Mouse (Mus musculus) lung, postnatal 4 days (tissue): ENCODE measurements around the gene Dhx16.
A peak's percentile ranks its signal among the peaks of the same experiment; 100 is the strongest.

Source experiments
- DNase-seq, 2 experiments: peaks; one replicate each; pipeline ENCODE4 v3.0.0; 2021

Dhx16 gene

DNA sequence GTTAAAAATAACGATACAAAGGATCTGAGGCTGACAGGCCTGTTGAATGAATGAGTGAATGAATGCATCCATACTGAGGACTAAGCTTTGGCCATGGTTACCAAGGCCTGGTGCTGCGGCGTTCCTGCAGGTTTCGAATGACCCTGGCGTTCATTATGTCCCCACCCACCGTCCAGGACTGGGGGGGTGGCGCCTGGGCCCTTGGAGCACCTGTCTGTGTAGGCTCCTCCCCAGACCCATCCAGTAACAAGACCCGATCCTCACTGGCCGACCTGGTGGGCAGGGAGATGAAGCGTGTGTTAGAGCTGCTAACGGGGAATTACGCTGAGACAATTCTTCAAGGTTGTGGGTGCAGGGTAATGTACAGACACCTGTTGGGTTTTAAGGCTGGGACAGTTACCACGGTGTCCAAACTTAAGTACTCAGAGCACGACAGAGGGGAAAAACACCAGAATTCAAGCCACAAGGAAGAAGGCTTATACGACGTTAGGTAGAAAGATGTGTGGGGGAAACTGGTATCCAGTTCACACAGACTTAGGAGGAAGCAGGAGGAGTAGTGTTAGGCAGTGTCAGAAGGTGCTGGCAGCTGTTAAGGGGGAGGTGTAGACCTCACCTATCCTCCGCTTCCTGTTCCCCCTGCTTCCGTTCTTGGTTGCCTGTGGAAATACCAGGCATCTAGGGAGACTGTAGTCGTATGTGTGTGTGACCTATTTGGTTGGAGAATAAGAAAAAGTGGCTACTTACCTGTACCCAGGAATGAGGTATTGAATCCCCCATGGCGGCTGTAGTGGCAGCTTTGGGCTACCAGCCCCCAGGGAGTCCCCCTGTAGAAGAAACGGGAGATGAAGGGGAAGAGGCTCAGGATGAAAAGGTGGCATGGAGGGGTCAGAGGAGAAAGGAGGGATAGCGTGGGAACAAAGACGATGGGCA is 18.3 kb downstream of the Dhx16 start:
- DNase-seq: no peak

DNA sequence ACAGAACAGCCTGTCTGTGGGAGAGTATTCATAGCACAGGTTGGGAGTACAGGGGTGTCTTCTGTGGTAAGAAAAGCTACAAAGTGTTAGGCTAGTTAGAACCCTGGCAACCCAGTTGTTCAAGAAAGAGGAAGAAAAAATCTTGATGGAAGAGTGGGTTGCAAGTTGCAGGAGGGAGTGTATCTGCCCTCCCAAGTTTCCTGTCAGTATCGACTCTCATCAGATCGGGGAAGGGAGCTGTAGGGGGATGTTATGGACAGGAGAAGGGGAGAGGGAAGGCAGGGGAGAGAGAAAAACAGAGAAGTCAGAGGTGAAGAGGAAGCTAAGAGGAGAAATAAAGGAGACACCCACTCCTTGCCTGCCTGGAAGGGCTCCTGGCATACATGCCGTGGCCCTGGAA is 21.0 kb downstream of the Dhx16 start:
- DNase-seq: no peak

DNA sequence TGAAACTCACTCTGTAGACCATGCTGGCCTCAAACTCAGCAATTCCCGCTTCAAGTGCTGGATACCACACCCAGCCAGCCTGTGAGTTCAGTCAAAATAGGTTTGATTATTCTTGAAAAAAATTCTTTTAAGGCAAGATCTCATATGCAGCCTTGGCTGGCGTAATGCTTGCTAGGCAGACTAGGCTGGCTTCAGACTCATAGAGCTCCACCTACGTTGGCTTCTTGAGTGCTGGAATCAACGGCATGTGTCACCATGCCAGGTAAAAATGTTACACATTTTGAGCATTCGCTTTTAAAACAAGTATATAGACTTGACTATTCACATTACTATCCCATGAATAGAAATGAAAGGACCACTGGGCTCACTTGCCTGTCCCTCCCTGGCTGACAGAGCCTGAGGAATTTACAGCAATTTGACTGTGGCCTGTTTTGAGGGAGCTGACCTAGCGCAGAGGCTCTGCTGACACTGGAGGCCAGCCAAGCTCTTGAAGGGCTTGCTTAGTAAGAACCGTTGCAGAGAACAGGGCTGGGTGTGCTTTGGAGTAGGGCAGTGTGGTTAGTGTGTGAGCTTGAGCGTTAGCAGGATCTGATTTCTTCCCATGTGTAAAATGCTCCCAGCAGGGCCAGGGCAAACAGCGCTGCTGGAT is 23.8 kb downstream of the Dhx16 start:
- DNase-seq: peak; percentile 78 to 87

DNA sequence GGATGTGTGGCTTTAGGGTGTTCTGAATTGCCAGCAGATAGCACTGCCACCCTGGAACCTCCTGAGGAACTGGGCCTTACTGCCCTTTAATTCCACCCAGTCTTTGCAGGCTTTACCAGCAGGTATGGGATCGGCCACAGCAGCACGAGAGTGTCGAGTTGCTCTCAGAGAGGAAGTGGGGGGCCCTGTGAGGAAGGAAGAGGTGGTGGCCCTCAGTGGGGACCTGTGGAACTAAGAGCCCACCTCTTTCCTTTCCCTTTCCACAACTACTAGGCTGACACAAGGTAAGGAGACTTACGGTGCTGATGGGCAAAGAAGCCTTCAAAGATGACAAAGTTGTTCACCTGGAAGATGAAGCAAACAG is 24.4 kb downstream of the Dhx16 start:
- no peak for DNase-seq

DNA sequence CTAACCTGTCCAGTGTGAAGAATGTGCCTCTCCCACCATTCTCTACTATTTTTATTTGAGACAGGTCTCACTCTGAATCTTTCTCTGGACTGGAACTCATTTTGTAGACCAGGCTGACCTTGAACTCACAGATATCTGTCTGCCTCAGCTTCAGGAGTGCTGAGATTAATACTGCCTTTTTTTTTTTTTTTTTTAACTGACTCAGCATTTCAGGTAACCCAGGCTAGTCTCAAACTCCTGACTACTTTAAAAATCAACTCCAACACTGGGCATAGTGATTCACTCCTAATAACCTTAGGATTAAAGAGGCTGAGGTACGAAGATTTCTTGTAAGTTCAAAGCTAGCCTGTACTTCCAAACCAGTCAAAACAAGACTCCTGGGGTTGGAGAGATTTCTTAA is 26.0 kb downstream of the Dhx16 start:
- DNase-seq: no peak

DNA sequence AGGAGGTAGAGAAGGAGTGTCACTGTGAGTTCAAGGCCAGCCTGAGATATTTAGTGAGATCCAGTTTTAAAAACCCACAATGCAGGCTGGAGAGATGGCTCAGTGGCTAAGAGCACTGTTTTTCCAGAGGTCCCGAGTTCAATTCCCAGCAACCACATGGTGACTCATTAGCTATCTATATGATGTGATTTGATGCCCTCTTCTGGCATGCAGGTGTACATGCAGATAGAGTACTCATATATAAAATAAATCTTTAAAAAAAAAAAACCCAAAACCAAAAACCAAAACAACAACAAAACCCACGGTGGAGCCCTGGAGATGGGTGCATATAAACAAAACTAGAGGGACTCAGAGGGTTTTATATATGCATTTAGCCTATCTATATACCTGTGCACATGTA is 28.0 kb downstream of the Dhx16 start:
- DNase-seq: no peak

DNA sequence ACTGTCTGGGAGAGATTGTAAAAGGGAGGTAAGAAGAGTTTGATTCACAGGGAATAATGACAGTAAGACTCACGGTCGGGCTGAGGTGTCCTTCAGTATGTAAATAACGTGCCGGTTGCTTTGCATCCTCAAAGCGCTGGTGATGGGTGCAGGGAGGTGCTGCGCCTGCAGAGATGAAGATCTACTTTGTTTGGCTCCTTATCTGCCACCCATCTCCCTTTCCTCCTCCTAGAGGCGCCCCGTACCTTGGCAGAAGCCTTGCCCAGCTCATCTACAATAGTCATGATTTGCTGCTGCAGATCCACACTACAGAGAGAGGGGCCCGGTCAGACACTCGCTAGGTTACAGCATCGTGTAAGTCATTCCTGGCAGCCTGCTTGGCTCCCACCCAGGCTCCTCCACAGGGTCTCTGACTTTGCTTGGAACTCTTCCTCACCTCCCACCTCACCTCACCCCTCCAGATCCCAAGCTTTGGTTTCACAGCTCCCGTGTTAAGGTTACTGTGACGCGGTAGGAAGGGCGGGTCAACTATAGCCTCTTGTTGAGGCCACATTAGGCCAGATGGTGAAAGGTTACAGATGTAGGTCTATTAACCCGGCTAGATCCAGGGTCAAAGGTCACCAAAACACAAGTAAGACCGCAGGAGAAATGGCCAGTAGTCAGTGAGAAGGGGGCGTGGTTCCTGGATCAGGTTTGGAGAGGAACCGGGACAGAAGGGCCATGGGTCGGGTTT is 29.7 kb downstream of the Dhx16 start:
- no peak for DNase-seq

DNA sequence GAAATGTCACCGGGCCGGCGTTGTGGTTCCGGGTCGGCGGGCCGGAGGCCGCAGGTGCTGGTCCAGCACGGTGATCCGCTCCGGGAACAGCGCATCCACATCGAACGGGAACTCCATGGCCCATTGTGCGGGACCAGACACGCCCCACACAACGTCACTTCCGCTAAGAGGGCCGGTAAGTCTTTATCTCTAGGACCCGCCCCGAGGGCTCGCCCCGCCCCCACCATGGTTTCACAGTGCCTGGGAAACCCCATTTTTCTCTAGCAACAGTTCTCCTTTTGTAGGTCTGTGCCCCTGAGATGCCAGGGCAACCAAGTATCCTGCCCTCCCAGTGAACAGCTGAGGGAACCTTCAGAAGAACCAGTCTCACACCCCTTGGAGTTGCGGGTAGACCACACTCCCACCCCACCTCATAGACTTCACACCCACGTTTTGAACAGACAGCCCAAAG is 30.3 kb downstream of the Dhx16 start, which contains the start of gene Atat1:
Atat1 (minus strand) TSS at position 157 of the 451 bp plus-strand sequence.
- DNase-seq: peak; percentile 96 to 98

DNA sequence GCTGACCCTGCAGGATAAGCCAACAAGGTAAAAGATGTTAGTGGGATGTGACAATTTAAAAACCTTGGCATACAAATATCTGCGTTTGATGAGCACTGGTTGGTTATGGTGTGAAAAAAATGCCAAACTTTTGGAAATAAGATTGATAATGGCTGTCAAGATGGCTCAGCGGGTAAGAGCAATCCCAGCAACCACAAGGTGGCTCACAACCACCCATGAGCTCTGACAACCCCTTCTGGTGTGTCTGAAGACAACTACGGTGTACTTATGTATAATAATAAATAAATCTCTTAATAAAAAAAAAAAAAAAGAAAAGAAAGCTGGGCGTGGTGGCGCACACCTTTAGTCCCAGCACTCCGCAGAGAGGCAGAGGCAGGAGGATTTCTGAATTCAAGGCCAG is 35.4 kb downstream of the Dhx16 start:
- DNase-seq: no peak

DNA sequence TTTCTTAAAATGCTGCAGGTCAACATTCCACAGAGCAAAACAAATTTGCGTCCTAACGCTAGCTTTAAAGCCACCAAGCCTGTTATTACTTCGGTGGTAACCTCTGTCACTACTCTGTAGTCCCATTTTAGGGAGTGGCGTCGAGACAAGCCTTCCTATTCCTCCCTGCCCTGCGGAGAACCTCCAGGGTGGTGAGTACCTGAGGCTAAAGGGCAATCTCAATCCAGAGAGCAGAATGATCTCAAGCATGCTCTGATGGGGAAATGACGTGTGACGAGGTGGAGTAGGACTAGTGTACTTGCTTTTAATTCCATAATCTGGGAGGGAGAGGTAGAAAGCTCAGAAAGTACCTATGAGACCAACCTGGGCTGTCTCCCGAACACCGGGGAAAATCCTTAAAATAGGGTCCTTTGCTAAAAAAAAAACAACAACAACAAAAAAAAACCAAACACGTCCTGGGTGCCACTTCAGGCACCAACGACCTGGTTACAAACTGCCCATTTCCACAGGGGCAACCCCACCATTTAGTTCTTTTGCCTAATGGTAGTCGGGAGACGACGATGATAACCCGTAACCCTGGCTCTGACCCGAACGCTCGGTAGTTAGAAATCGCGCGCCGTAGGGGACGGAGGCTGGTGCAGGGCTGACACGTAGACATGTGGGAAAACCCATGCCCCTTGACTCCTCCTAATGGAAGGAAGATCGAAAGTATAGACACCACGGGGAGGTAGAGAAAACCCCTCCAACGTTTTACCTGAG is 36.1 kb downstream of the Dhx16 start:
- no peak for DNase-seq

DNA sequence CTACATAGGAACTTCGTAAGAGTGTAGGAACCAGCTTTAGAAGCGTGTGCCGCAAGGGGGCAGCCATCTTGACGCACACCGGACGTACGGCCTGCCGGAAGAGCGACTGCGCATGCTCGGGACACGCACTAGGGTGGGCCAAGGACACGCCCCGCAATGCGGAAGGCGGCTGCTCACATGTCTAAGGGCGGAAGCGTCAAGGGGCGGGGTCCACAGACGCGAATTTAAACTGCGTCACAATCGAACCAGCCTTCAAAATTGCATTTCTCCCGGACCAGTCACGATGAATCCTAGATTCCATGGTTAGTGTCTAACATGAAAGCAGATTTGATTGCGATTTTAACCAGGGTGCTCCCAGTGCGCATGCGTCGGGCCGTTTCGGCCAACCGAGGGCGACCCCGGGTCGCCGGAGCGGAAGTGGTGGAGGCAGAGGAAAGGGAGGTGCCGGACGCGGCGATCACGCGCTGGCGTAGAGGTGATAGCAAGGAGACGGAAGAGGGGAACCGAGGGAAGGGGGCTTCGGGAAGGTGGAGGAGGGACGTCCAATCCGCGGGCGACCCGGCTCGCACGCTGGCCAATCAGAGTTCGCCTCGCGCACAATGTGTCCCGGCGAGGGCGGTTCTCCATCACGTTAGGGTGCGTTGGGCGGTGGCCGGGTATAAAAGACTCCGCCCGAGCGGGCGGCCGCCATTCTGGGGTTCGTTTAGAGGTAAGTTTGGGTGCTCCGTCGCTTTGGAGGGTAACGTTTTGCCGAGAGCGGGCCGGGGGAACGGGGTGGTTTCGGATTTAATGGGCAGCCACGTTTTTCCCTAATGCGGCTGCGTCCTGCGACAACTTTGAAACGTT is 36.9 kb downstream of the Dhx16 start, which contains the start of the genes Mrps18b and Ppp1r10:
Mrps18b (minus strand) TSS at position 93 of the 846 bp plus-strand sequence.
Ppp1r10 (plus strand) TSS at position 138 of the 846 bp plus-strand sequence.
- peak; percentile 99 to 100 for DNase-seq

DNA sequence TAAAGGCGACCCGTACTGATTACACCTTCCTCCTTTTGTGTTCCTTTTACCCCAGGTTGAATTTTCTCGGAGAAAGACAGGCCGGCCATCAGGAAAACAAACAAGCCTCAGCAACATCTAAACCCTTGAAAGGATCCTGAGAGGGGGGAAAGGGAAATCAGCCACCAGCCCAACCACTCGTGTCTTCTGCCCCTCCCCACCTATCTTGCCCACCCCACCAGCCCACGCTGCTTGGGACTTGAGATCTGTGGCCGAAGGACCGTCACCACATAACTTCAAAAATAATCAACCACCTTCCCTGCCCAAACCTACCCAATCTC is 37.5 kb downstream of the Dhx16 start:
- DNase-seq: no peak

DNA sequence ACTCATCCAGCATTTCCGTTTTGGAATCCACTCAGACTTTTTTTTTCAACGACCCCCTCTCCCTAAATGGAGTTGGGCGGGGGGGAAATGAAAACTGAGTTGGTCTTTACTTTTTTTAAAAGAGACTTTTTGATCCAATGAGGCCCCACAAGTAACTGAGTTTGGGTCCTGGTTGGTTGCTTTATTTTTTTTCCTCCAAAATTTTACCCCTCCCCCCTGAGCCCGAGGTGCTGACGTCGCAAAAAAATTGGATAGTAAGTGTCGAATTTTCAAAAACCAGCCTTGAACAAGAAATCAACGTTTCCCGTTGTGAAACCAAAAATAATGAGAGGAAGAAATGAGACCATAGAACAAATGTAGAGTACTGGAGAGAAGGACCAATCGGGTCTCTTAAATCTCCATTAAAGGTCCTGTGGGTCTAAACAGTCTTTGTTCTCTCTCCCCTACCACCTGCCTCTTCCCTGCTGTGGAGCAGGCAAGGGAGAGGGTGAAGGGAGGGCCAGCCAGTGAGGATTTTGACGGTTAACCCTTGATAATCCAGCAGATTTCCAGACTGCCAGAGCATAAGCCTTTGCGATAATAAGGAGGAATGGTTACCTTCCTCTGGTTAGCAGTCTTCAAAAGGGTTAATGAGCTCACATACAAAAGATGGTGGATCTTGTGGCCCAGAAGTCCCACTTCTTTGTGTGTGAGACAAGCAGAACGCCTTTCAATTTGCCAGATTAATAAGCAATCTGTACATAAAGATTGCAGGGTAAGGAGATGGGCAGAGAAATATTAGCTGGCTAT is 38.0 kb downstream of the Dhx16 start:
- DNase-seq: peak; percentile 56 to 62

DNA sequence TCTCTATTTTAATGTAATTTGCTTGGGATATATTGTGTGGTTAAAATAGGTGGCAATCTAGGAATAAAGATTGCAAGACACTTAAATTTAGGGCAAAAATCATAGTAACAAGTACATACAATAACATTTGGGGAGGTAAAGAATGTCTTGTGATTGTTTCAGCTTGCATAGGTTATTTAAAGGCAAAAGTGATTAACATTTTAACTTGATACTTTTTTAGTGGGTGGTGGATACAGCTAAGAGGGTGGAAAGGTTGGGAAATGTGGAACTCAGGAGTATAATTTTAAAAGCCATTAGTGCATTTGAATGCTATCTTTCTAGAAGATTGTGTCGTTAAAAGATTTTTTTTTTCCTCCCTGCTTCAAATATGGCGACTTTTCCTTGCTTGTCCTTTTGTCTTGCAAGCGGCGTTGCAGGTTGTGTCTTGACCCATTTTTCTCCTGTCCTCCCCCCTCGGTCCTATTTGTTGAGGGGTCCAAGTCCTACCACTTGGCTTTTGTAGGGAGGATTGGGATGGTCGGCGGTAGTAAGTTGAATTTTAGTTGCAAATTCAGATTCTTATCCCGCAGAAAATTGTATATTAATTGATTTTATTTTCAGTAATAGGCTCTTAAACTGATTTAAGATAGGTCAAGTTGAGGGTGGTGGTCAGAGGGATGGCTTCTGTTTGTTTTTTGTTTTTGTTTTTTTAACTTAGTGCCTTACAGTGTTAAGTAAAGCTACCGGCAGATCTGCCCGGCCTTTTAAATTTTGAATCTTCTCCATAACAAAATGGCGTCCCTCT is 38.8 kb downstream of the Dhx16 start:
- peak; percentile 53 to 67 for DNase-seq

DNA sequence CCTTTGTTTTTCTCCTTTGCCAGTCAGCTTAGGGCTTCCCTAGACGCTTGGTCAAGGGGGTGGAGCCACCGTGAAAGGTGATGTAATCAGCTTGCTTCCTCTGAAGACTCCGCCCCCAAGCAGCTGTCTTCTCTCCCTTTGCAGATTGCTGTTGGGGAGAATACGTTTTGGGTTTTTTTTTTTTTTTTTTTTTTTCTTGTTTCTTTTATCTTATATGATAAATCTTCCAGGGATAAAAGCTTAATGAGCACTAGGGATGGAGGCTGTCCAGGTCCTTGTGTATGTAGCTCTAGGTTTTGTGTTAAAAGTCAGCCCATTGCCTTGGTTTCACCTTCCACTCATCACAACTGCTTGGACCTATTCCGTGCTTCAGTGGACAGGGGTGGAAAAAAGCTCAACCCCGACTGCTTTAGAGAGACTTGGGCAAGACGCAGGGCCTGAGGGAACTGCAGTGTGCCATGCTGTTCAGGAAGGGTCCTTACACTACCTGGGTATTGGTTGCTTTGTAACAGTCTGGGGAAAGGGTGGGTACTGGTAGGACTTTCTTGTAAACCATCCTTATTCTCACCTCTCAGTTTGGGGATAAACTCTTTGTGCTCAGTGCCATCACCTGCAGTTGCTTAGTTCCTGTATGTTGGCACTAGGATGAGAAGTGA is 39.6 kb downstream of the Dhx16 start:
- peak; percentile 96 to 97 for DNase-seq

DNA sequence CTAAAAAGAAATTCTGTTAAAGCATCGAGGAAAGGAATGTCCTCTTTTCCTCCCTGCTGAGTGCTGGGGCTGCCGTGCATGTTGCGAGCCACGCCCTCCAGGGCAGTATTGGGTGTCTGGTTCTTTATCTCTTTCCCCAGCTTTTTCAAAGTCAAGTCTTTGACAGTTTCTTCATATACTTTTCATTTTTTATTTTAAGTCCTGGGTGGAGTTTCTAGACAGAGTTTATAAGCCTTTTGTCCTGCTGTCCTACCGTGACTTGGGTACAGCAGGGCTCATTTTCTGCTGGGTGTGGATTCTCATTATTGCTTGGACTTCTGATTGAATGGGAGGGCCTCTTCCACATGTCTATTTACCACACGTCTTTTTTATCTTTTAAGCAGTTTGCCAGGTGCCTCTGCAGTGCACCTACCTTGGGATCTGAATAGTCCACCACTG is 40.3 kb downstream of the Dhx16 start:
- no peak for DNase-seq

DNA sequence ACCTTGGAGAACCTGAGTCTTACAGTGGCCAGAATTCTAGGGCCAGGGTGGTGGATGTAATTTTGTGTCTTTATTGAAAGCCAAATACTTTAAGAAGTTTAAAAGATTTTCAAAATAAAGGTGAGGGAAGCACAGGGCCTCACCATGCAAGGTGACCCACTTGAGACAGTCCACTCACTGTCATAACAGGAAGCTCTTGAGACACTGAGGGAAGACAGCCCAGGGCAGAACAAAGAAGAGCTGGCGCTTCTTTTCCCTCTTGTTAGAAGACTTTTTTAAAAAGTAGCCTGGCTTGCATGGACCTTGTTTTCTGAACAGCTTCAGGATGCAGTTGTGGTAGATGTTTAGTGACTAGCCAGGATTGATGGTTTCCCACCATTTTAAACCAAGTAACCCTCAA is 40.8 kb downstream of the Dhx16 start:
- DNase-seq: no peak

DNA sequence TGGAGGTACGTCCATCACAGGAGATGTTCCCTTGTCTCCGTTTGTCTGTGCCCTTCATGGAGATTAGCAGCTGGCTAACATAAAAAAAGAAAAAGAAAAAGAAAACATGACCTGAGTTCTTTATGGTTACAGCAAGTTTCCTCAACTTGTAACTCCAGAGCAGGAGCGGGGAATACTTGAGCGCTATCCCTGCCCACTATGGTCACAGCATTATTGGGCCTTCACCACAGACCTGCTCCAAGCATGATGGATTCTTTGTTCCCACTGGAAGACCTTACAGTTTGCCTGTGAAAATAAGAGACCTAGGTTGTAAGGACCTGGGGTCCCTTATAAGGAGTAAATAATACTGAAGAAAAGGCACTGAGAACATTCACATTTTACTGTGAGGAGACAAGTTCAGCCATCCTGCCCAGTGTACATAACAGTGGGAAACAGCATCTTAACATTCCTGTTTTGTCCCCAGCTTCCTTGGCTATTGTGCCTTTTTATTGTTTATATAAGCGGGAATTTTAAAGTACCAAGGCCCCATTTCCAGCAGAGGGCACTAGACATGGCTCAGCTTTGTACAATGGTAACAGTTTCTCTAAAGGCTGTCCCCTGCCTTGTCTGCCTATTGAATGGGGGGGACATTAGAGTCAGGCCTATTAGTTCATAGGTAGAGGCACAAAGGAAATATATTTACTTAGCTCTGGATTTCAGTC is 41.4 kb downstream of the Dhx16 start:
- peak in 1 of 2 experiments; percentile 69 for DNase-seq

DNA sequence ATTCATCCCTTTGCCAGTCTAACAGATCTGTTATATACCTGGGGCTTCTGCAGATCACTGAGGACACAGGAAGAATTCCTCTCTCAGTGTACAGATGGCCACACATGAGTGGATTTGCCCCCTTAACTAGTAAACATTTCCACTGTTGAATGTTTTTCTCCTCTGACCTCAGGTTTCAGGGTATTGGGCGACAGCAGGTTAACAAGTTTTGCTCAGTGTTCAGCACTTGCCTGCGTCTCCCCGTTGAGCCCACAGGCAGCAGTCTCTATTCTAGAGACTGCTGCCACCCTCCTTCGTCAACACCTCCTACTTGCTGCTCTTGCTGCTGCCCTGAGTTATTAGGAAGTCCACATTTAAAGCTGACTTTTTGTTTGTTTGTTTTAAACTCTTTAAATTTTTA is 42.1 kb downstream of the Dhx16 start:
- DNase-seq: no peak
